Mouse (Mus musculus) right cerebral cortex, postnatal 36 days (tissue): ENCODE measurements around the gene Mcu.
A peak's percentile ranks its signal among the peaks of the same experiment; 100 is the strongest.

Experiments used
- DNase-seq, 2 experiments: peaks; one replicate each; pipeline ENCODE4 v3.0.0; 2022; ENCODE audit warnings: low spot score in 2 of 2, mixed read lengths in 1 of 2

Gene Mcu

GRCm38 (mm10) chr10:59616522-59616921 is at the start of gene Mcu:
TSS of gene Mcu (minus strand) at chr10:59616692.
- DNase-seq: peak; percentile 95

GRCm38 (mm10) chr10:59665503-59666291 is 49.2 kb upstream of the Mcu start:
- peak in 1 of 2 experiments; percentile 4 for DNase-seq

GRCm38 (mm10) chr10:59664765-59665164 is 48.3 kb upstream of the Mcu start:
- no peak for DNase-seq

GRCm38 (mm10) chr10:59656799-59657198 is 40.3 kb upstream of the Mcu start:
- DNase-seq: no peak

- no peak for DNase-seq
Measured at GRCm38 (mm10) chr10:59646821-59647378, 30.4 kb upstream of the Mcu start.

GRCm38 (mm10) chr10:59645153-59645552 is 28.7 kb upstream of the Mcu start:
- DNase-seq: no peak

DNA sequence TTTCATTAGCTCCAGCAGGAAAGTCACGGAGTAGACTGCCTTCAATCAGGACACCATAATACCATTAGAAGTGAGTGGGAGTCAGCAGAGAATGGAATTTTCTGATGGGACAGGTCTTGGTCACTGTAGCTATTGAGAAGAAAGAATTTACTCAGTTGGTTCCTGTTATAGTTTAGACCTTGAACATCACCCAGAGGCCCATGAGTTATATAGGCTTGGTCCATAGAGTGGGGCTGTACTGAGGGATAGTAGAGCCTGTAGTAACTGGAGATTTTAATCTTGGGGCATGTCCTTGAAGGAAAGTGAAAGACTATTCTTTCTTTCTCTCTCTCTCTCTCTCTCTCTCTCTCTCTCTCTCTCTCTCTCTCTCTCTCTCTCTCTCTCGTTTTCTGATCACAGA is 28.2 kb upstream of the Mcu start:
- no peak for DNase-seq

DNA sequence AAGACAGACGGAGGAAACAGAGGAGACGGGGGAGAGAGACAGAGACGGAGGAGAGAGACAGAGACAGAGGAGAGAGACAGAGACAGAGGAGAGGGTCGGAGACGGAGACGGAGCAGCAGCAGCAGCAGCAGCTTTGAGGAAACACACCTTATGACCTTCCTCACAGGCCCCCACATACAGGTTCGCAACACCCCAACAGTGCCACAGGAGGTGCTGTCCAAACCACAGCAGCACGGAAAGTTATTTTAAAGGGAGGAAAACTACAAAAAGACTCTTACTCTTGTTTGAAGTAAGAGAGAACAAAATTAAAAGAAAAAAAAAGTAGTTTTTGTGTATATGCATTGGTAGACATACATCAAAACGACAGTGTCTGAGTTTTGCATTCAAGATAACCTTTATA is 27.2 kb upstream of the Mcu start:
- DNase-seq: no peak

DNA sequence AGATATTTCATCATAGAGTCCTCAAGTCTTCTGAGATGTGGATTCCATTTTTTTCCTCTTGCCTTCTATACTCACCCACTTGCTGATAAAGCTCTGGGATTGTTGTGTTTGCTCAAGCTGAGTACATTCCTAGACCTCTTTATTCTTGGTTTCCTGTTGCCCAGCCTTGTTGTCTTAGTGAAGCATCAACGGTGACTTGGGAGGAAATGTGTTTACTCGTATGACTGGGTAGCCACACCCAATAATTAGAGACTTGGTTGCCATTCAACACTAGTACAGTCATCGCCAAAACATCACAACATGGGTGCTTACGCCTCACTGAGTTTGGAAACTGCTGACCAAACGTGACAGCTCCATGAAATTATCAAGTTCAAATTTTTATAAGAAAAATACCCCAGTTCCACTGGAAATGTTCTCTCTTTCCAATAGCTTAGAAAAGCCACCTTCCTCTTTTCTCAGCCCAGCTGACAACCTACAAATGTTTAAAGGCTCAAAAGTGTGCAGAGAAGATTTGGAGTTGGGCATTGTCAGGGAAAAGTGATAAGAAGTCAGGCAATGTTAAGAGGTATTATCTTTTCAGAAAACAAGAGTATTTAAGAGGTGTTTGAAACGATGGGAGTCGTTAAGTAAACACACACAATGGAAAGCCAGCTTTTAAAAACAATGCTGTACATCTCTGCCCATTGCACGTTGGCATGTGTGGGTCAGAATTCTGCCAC is 26.3 kb upstream of the Mcu start:
- DNase-seq: no peak

DNA sequence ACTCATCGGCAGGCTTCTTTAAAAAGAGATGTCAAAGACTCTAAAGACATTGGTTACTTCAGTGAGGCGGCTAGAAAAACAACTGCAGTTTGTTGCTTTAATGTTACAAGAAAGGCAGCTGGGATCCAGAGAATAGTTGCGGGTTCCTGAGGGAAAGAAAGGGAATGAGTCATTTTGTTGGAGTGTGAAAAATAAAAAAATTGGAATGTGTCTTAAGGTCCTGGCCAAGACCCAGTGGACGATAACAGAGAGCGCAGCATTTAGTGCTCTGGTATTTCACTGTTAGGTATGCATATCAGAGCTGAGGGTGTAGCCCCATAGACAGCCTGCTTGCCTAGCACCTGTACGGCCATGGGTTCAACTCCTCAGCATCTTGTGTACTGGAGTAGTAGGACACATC is 22.1 kb upstream of the Mcu start:
- DNase-seq: no peak

DNA sequence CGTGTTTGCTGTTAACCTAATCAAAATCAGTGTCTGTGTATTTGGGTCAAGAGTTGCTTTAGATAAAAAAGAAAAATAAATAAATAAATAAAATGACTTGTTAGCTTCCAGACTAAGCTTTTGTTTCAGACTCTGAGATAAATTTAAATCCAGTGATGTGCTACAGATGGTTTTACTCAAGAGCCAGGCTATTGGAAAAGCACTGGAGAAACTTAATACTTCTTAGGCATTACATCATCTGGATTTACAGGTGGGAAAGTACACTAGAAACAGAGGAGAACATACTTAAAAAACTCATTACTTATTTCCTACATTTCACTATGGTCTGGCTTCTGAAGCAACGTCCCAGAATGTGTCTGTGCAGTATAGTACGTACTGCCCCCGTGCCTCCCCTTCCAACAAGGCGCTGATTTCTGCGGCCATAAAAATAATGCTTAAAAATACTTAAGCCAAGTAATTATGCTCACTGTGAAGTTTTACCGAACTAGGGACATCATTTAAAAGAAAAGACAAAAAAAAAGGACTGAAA is 21.2 kb upstream of the Mcu start:
- DNase-seq: no peak

DNA sequence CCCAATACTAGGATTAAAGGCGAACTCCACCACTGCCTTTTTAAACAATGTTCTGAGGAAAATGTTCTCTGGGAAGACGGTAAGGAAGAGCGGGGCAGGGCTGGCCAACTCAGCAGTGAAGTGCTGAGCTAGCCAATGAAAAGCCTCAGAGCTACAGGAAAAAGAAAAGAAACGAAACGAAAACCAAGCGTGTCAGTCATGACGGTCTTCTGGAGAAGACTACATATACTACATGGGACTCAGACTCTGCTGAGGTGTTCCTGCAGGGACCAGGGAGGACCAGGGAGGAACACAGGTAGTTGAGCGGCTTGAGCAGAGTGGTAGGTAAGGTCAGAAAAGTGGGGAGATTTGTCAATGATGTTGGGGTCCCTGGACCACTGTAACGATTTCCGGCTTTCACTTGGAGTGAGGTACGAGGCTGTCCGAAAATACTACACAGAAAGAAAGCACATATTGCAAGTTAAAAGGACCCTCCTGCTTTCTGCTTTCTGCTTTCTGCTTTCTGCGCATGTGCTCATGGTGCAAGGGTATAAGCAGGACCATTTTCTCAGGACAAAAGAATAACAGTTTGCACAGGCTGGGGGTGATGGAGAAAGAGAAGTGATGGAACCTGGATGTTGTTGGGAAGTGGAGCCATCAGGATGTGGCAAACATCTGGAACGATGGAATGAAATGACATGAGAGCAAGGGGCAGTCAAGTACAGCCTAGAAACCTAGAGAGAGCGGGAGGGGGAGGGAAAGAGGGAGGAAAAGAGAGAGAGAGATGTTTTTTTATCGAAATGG is 20.4 kb upstream of the Mcu start:
- no peak for DNase-seq

GRCm38 (mm10) chr10:59636048-59636447 is 19.6 kb upstream of the Mcu start:
- no peak for DNase-seq

DNA sequence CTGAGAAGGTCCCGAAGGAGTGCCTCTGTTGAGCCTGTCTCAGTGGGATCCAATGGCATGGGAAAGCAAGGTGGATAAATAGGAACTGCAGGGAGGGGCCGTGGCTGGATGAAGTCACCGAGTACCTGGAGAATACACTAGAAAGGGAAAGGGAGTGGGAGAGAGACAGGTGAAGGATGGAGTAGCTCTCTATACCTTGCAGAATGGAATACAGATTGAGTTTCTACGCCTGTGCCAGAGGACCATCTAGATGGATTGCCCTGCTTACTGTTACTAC is 13.0 kb upstream of the Mcu start:
- no peak for DNase-seq

DNA sequence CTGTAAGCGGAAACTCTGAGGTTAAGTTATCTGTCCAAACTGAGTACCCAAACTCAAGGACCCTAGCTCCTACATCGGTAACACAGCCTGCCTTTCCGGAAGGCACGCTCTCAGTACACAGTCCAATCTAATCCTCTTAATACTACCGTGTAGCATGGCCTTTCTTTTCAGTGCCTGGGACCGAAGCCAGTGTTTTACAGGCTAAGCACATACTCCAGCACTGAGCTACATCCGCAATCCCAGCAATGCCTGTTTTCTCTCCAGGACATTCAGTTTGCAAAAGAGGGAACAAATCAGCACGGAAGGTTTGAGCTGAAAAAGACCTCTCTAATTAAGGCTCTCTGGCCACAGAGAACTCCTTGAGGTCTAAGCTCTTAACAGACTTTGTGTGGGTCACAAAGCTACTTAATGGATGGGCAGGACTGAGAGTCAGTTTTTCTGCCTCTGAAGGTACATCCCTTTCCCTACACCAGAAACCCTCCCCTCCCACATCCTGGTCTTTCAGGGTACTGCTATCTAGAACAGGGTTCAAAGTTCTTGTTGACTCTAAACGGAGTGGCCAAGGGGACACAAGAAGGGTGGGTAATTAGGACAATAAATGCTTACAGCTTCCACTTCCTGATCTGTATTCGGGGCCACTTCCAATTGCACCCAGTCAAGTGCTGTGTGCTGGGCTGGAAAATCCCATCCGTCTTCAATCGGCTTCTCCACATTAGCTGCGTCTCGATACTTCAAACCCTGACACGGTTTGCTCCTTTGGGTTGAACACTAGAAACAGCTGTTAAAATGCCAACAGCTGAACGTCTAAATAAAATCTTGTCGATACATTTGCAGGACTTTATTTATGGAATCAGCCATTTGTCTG is 12.4 kb upstream of the Mcu start:
- DNase-seq: no peak

- no peak for DNase-seq
Measured at GRCm38 (mm10) chr10:59623496-59623895, 7.0 kb upstream of the Mcu start.

DNA sequence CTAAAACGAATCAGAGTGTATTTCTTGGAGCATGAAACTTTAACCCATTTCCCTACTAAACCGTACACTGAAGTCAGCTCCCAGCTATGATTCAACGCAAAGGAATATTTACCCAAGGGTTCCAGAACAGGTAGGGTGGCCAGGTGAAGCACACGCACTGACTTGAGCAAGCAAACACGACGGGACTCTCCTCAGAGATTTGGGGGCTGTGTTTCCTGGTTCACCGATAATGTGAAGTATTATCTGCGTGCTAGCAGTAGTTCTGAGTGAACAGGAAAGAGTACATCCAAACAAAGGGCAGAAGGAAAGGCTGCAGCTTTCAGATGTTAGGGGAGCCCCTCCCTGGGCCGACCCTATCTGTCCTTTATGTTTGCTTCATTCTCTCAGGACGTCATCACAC is 4.9 kb upstream of the Mcu start:
- DNase-seq: no peak

DNA sequence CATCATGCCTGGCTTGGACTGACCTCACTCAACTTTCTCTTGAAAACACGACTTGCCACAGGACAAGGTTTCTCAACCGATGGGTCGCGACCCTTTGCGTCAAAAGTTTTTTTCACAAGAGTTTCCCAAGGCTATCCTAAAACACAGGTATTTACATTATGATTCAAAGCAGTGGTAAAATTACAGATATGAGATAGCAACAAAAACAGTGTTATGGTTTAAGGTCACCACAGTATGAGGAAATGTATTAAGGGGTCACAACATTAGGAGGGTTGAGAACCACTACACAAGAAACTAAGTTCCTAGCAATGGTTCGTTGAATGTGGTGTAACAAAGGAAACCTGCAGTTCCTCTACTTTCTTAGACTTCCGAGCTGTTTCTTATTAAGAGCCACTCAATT is 1.3 kb upstream of the Mcu start:
- no peak for DNase-seq

DNA sequence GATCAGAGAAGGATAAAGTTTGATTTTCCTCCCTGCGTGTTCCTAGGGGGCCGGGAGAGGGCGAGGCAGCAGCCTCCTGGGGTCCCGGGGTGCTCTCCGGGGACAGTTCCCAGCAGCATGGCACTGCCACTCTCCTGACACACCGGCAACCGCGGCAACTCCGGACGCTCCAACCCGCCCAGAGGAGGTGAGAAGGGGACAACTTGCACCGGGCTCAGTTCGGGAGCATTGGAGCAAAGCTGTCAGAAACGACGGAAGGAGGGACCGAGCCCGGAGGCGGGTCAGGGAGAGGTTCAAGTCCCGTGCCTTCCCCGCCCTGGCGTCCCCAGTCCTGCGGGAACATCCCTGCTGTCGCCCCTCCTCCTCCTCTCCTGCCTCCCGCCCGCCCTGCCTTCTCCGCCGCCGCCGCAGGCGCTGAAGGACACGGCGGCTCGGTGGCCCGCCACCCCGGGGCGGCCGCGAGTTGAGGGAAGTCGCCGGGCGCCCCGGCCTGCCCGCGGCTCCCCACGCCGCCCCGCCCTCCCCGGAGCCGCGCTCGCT is 441 bp downstream of the Mcu start, which contains the start of gene Gm10322:
Gene Gm10322, plus strand, starts transcription at position 83 of the 540 bp plus-strand sequence.
- peak; percentile 30 to 47 for DNase-seq

DNA sequence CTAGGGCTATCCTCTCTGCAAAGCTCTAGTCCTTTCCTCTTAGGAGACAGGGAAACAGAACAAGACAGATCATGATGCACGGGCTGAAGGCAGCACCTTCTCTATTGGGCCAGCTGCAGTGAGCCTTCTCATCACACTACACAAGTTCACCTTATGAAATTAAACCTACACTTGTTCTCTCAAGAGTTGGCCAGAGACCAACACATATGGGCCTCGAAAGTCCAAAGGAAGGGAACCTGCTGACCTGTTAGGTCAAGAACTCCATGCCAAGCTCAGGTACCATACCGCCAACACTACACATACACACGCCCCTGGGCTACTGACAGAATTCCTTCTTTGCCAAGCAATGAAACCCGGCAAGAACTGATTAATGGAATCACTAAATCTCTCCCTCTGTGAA is 1.1 kb downstream of the Mcu start:
- DNase-seq: no peak

GRCm38 (mm10) chr10:59614141-59614540 is 2.4 kb downstream of the Mcu start:
- no peak for DNase-seq
